Mouse (Mus musculus) heart, postnatal 36 days (tissue): Measurements from ENCODE around the gene Klhl32. TPM values are rescaled to one million over a fixed set of nuclear protein-coding genes. Genes with fewer than 3 reads are reported as not detected.

Source experiments
- DNase-seq, 2 experiments: peaks; one replicate each; pipeline ENCODE4 v3.0.0; 2021 to 2022
- intact Hi-C: fragments of 180-260 bp; cut with DNase I; formaldehyde crosslinking; loops from one replicate; pipeline ENCODE4 v1.15.1; 2025
- total RNA-seq, 2 experiments: library from RNA; stranded (reverse); gene quantifications; 2 replicates each; pipeline ENCODE4 v1.2.3; 2021

The Klhl32 gene
- total RNA-seq, 2 experiments from 2014 or later = 0.83 to 0.98 TPM

- intact Hi-C loops = no loop called here
- no peak for DNase-seq
Measured at GRCm38 (mm10) chr4:24797280-24797679, 53.6 kb downstream of the Klhl32 start.

GRCm38 (mm10) chr4:24796229-24796628 is 54.7 kb downstream of the Klhl32 start:
- intact Hi-C loops = no loop called here
- peak; percentile 29 to 34 for DNase-seq

GRCm38 (mm10) chr4:24795180-24795579 is 55.7 kb downstream of the Klhl32 start:
- intact Hi-C loops = no loop called here
- DNase-seq = no peak

- intact Hi-C loops = no loop called here
Measured at GRCm38 (mm10) chr4:24793726-24794345, 57.1 kb downstream of the Klhl32 start.

GRCm38 (mm10) chr4:24792416-24792981 is 58.4 kb downstream of the Klhl32 start:
- no peak for DNase-seq
- intact Hi-C loops = no loop called here

More at GRCm38 (mm10) chr4:24793726-24794345, 57.1 kb downstream of the Klhl32 start:
- no peak for DNase-seq

GRCm38 (mm10) chr4:24789331-24789730 is 61.6 kb downstream of the Klhl32 start:
- intact Hi-C loops = no loop called here

GRCm38 (mm10) chr4:24785757-24786532 is 65.0 kb downstream of the Klhl32 start:
- intact Hi-C loops = no loop called here
- DNase-seq = no peak

More at GRCm38 (mm10) chr4:24789331-24789730, 61.6 kb downstream of the Klhl32 start:
- DNase-seq = no peak

- no peak for DNase-seq
Measured at GRCm38 (mm10) chr4:24765919-24766318, 85.0 kb downstream of the Klhl32 start.

GRCm38 (mm10) chr4:24765469-24765868 is 85.5 kb downstream of the Klhl32 start:
- DNase-seq = no peak
- intact Hi-C loops = no loop called here

More at GRCm38 (mm10) chr4:24765919-24766318, 85.0 kb downstream of the Klhl32 start:
- intact Hi-C loops = no loop called here

- intact Hi-C loops = no loop called here
- DNase-seq = no peak
Measured at GRCm38 (mm10) chr4:24764558-24764957, 86.4 kb downstream of the Klhl32 start.

- no peak for DNase-seq
- intact Hi-C loops = no loop called here
Measured at GRCm38 (mm10) chr4:24763451-24763850, 87.5 kb downstream of the Klhl32 start.

- intact Hi-C loops = no loop called here
- DNase-seq = no peak
Measured at GRCm38 (mm10) chr4:24758954-24759353, 92.0 kb downstream of the Klhl32 start.

GRCm38 (mm10) chr4:24752517-24753208 is 98.3 kb downstream of the Klhl32 start:
- intact Hi-C loops = no loop called here
- no peak for DNase-seq

GRCm38 (mm10) chr4:24737080-24737479 is 113.8 kb downstream of the Klhl32 start:
- intact Hi-C loops = no loop called here
- no peak for DNase-seq

- peak; percentile 13 to 25 for DNase-seq
- intact Hi-C loops = loop anchor here (1.0 kb wide), 1 partner anchor 176 kb away; no protein-coding TSS in a partner anchor
Measured at GRCm38 (mm10) chr4:24720834-24721233, 130.1 kb downstream of the Klhl32 start.

GRCm38 (mm10) chr4:24715559-24715958 is 135.4 kb downstream of the Klhl32 start:
- intact Hi-C loops = loop anchor here (10.0 kb wide), 1 partner anchor 459 kb away; no protein-coding TSS in a partner anchor
- DNase-seq = no peak

- DNase-seq = no peak
- intact Hi-C loops = loop anchor here (10.0 kb wide), 1 partner anchor 460 kb away; no protein-coding TSS in a partner anchor
Measured at GRCm38 (mm10) chr4:24714367-24714766, 136.6 kb downstream of the Klhl32 start.

- intact Hi-C loops = no loop called here
- DNase-seq = no peak
Measured at GRCm38 (mm10) chr4:24698528-24699117, 152.3 kb downstream of the Klhl32 start.

GRCm38 (mm10) chr4:24680080-24680479 is 170.8 kb downstream of the Klhl32 start:
- intact Hi-C loops = no loop called here
- DNase-seq = no peak

GRCm38 (mm10) chr4:24670007-24670406 is 180.9 kb downstream of the Klhl32 start:
- intact Hi-C loops = no loop called here
- DNase-seq = no peak
